Mouse (Mus musculus) lung, embryonic 16.5 days (tissue): Measurements from ENCODE around the gene Htr5a. TPM values are rescaled to one million over a fixed set of nuclear protein-coding genes. Genes with fewer than 3 reads are reported as not detected.

Source experiments
- ATAC-seq: fragments of 200-750 bp; cut with Nextera tagmentation; 2 replicates; pipeline ENCODE4 v1.8.0; 2017; ENCODE audit warnings: low read depth, mild to moderate bottlenecking, moderate library complexity
- H3K27ac ChIP-seq: fragments of 300-500 bp; sonication (generic); 2 replicates; pipeline ENCODE4 v1.5.1; 2014; ENCODE audit warnings: mild to moderate bottlenecking, control low read depth, low read length
- H3K27me3 ChIP-seq: fragments of 300-500 bp; sonication (generic); 2 replicates; pipeline ENCODE4 v1.6.1; 2014; ENCODE audit warnings: low read depth, low read length, mixed read lengths; ENCODE audit not compliant: control insufficient read depth, insufficient read depth
- H3K36me3 ChIP-seq: fragments of 300-500 bp; sonication (generic); 2 replicates; pipeline ENCODE4 v1.6.1; 2014; ENCODE audit warnings: low read length; ENCODE audit not compliant: control insufficient read depth, insufficient read depth
- H3K4me1 ChIP-seq: fragments of 300-500 bp; sonication (generic); replicated peaks from 2 replicates; pipeline ENCODE4 v1.6.1; 2014; ENCODE audit warnings: low read length, mixed read lengths; ENCODE audit not compliant: control insufficient read depth, insufficient read depth
- H3K4me2 ChIP-seq: fragments of 300-500 bp; sonication (generic); 2 replicates; pipeline ENCODE4 v1.6.1; 2014; ENCODE audit warnings: low read depth, low read length, control low read depth
- H3K4me3 ChIP-seq: fragments of 300-500 bp; sonication (generic); 2 replicates; pipeline ENCODE4 v1.5.1; 2014; ENCODE audit warnings: mild to moderate bottlenecking, low read length, control low read depth
- H3K9ac ChIP-seq: fragments of 300-500 bp; sonication (generic); 2 replicates; pipeline ENCODE4 v1.6.1; 2014; ENCODE audit warnings: low read length, control low read depth
- H3K9me3 ChIP-seq: fragments of 300-500 bp; sonication (generic); 2 replicates; pipeline ENCODE4 v1.6.1; 2016; ENCODE audit warnings: low read length; ENCODE audit not compliant: control insufficient read depth
- WGBS: fragments of 180-500 bp; shearing (Covaris S2); extraction: QIAGEN DNeasy Blood & Tissue Kit; methylation state at CpG from one replicate; pipeline ENCODE4 v1.1.7; 2014; 5-methylcytosine and 5-hydroxymethylcytosine counted together
- polyA plus RNA-seq: library from polyadenylated mRNA; unstranded; fragments of >200 nt; fragmentation: Nextera tagmentation; extraction: Ambion mirVana; gene quantifications from 2 replicates; pipeline ENCODE4 v1.2.1, GENCODE M21; 2015

Htr5a gene
- polyA plus RNA-seq, 1 experiment from 2014 or later, result not detected

DNA sequence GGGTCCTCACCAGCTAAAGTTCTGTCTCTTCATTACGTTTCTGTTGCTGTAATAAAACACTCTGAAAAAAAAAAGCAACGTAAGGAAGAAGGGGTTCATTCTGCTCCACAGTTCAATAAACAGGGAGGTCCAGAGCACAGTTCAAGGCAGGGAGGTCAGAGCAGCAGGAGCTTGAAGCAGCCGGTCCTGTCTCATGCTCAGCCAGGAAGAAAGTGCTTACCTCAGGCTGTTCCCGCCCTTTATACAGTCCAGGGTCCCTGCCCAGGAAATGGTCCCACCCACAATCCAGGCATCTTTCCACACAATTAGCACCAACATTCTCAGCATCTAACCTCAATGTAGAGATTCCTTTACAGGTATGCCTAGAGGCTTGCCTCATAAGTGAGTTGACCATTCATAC is 3.9 kb upstream of the Htr5a start:
- Histone ChIP-seq H3K27me3 (peaks cover 12% of the 10 kb centered on the region), H3K27ac (no peak overlapping the region), H3K4me3 (no peak overlapping the region), H3K4me1 (no peaks in the 10 kb centered on the region), H3K36me3 (no peaks in the 10 kb centered on the region), H3K9me3 (no peaks in the 10 kb centered on the region), H3K4me2 (no peak overlapping the region), H3K9ac (no peak overlapping the region)
- 39% methylated on average over 4 of the region's 4 CpGs for WGBS
- no peak for ATAC-seq

DNA sequence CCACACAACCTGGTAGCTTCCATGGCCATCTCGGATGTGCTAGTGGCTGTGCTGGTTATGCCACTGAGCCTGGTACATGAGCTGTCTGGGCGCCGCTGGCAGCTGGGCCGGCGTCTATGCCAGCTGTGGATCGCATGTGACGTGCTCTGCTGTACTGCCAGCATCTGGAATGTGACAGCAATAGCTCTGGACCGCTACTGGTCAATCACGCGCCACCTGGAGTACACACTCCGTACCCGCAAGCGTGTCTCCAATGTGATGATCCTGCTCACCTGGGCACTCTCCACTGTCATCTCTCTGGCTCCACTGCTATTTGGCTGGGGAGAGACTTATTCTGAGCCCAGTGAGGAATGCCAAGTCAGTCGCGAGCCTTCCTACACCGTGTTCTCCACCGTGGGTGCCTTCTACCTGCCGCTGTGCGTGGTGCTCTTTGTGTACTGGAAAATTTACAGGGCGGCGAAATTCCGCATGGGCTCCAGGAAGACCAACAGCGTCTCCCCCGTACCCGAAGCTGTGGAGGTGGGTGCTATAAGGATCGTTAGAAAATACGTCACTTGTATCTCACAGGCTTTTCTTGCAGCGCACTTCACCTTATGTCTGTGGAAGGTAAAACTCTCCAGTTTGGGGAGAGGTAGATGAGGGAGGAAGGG is 847 bp downstream of the Htr5a start:
- Histone ChIP-seq H3K9me3 (no peaks in the 10 kb centered on the region), H3K36me3 (no peaks in the 10 kb centered on the region), H3K9ac (no peak overlapping the region), H3K4me2 (no peak overlapping the region), H3K27ac (no peak overlapping the region), H3K27me3 (peaks cover 12% of the 10 kb centered on the region), H3K4me3 (no peak overlapping the region), H3K4me1 (no peaks in the 10 kb centered on the region)
- no peak for ATAC-seq
- 59% methylated on average over 28 of the region's 28 CpGs for WGBS

DNA sequence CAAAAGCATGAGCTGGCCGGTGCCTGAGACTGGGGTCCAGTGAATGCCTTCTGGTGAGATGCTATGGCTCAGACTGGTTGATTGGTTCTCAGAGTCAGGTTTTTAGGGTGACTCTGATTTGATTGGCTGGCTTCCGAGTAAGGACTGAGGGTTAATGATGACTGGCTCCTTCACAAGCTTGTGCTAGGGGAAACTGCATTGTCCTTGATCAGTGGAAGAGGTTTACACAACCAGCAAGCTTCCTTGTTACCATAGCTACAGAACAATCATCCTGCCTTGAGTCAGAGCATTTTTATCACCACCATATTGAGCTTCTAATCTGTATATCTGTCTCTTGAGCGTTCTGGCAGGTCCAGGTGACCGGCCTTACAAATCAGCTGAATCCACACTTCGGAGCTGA is 5.0 kb downstream of the Htr5a start:
- Histone ChIP-seq H3K9ac (no peak overlapping the region), H3K36me3 (no peaks in the 10 kb centered on the region), H3K4me1 (no peaks in the 10 kb centered on the region), H3K9me3 (no peaks in the 10 kb centered on the region), H3K4me2 (no peak overlapping the region), H3K4me3 (no peak overlapping the region), H3K27me3 (peaks cover 9% of the 10 kb centered on the region), H3K27ac (no peak overlapping the region)
- no peak for ATAC-seq
- 59% methylated on average over 5 of the region's 5 CpGs for WGBS

DNA sequence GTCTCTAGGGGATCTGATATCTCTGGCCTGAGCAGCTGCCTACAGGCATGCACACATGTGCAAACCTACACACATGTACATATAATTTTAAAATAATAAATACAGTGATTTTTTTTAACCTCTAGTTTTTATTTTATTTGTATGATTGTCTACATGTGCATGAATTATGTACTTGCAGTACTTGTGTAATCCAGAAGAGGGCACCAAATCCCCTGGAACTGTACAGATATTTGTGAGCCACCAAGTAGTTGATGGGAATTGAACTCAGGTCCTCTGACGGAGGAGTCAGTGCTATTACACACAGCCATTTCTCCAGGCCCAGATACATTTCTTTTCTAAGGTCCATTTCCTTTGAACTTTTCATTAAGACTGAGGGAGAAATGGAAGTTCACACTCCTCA is 12.3 kb downstream of the Htr5a start:
- ATAC-seq, result no peak
- H3K4me2 ChIP-seq, result no peak overlapping the region
- no peaks in the 10 kb centered on the region for H3K9me3 ChIP-seq
- H3K4me3 ChIP-seq, result no peak overlapping the region
- no peaks in the 10 kb centered on the region for H3K36me3 ChIP-seq
- H3K9ac ChIP-seq, result no peak overlapping the region
- no peaks in the 10 kb centered on the region for H3K27me3 ChIP-seq
- WGBS, result 54% methylated on average over 1 of the region's 1 CpGs
- H3K4me1 ChIP-seq, result no peaks in the 10 kb centered on the region
- H3K27ac ChIP-seq, result no peak overlapping the region

DNA sequence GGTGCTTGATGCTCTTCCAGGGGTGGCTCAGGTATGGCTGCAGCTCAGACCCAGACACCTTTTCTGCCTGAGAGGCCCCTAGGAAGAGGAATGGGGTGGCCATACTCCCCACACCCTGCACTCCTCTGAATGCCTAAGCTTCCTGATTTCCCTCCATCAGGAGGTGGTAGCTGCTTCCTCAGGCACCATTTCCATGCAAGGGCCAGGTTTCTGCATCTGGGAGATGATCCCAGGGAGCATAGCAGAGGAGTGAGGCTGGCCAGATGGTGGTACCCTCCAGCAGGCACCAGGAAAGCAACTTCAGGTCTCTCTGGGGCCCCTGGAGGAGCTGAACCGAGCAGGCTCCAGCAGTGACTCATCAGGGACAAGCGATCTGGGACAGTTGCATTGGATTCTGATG is 13.8 kb downstream of the Htr5a start:
- no peak overlapping the region for H3K4me2 ChIP-seq
- H3K36me3 ChIP-seq, result no peaks in the 10 kb centered on the region
- no peaks in the 10 kb centered on the region for H3K4me1 ChIP-seq
- H3K27ac ChIP-seq, result no peak overlapping the region
- no peak for ATAC-seq
- H3K27me3 ChIP-seq, result no peaks in the 10 kb centered on the region
- H3K9ac ChIP-seq, result no peak overlapping the region
- WGBS, result 47% methylated on average over 2 of the region's 2 CpGs
- no peak overlapping the region for H3K4me3 ChIP-seq
- no peaks in the 10 kb centered on the region for H3K9me3 ChIP-seq

DNA sequence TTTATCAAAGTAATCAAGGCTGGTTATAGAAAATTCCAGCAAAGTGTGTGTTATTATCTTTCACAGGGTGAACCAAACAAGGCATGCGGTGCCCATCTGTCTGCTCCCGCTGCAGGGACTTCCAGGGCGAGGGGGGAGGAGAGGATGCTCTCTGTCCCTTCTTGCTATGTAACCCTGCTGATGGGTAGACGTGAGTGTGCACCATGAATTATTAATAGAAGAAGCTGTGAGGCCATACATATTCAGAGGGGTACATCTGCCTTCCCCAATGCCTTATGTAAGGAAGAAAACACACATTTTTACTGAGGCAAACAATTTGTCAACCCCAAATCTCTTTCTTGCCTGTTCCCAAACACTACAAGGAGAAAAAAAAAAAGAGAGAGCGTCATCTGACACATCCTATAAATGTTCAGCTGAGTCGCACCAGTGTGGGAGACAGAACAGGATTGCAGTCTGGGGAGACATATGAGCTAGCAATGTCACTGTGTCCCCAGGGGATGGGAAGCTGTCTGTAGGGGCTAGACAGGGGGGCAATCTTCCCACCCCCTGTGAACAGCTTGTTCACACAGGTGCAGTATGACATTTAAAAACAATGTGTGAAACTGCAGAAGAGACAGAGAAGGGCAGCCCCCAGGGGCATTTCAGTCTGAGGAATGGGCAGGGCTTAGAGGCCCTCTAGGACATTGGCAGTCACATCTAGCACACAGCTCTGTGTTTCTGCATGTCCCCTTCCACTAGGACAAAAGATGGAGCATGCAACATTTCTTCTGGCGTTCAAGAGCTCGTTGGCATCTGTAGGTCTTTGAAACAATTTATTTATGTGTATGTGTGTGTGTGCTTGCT is 31.5 kb downstream of the Htr5a start:
- WGBS, result 58% methylated on average over 8 of the region's 8 CpGs
- no peak overlapping the region for H3K4me3 ChIP-seq
- no peak for ATAC-seq
- H3K4me2 ChIP-seq, result no peak overlapping the region
- no peaks in the 10 kb centered on the region for H3K36me3 ChIP-seq
- H3K27ac ChIP-seq, result no peak overlapping the region
- no peaks in the 10 kb centered on the region for H3K9me3 ChIP-seq
- H3K4me1 ChIP-seq, result no peaks in the 10 kb centered on the region
- H3K9ac ChIP-seq, result no peak overlapping the region
- no peaks in the 10 kb centered on the region for H3K27me3 ChIP-seq

DNA sequence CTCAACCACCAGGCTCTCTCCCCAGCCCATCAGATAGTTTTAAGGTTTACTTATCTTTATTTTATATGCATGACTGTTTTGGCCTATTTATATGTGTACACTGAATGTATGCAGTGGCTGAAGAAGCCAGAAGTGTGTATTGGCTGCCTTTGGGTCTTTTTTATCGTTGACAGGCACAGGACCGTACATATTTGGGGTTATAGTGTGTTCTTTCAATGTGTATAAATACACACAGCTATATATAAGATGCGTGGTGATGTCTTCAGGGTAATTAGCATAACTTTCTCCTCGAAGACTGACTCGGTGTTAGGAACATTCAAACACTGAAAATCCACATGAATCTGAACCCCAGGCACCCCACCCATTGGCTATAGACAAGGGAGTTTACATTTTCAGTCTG is 32.3 kb downstream of the Htr5a start:
- Histone ChIP-seq H3K4me2 (no peak overlapping the region), H3K27me3 (no peaks in the 10 kb centered on the region), H3K9ac (no peak overlapping the region), H3K9me3 (no peaks in the 10 kb centered on the region), H3K36me3 (no peaks in the 10 kb centered on the region), H3K4me1 (no peaks in the 10 kb centered on the region), H3K27ac (no peak overlapping the region), H3K4me3 (no peak overlapping the region)
- 71% methylated on average over 5 of the region's 5 CpGs for WGBS
- ATAC-seq, result no peak

DNA sequence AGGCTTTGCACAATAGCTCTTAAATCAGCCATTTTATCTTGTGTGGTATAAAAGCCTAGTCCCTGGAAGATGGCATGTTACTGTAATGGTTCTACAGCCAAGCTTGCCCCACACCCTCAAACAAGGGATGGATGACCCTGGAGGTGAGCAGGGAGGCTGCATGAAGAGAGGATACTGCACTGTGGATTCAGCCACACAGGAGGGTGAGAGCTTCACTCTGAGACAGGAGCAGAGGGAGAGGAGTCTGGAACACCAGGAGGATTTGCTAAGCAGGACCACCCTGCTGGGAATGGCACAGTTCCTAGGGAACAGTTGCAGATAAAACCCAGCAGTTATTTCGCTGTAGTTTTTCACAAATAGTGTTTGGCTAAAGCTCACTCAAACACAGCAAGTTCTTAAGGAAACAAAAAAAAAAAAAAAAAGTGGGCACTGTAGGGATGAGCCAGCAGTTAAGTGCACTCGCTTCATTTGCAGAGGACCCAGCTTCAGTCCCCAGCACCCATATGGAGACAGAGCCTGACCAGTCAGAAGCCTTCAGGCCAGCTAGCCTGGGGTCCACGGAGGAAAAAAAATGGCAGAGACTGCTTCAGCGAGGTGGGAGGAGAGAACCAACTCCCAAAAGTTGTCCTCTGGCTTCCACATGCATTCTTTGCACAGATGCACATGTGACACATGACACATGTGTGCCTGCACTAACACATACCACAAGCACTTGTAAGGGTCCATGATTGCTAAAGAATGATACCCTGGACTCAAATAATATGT is 33.6 kb downstream of the Htr5a start:
- Histone ChIP-seq H3K4me1 (no peaks in the 10 kb centered on the region), H3K9me3 (no peaks in the 10 kb centered on the region), H3K4me3 (no peak overlapping the region), H3K36me3 (no peaks in the 10 kb centered on the region), H3K4me2 (no peak overlapping the region), H3K27me3 (no peaks in the 10 kb centered on the region), H3K27ac (no peak overlapping the region), H3K9ac (no peak overlapping the region)
- 52% methylated on average over 4 of the region's 4 CpGs for WGBS
- ATAC-seq, result no peak

DNA sequence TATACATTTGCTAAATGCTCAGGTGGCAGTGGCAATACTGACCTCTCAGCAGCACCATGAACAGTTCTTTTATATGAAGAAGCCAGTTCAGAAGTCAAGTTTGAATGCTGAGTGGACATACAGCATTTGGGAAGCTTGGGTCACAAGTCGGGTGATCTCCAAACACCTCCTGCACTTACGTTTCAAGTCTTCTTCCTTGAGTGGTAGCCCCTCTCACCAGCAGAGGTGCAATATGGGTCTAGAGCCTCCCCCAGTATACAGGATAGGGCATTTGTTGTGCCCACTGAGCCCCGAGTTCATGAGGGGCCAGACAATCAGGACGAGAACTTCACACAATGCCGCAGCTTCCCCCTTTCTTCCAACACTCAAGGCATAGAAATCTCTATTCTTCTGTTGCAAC is 36.4 kb downstream of the Htr5a start:
- Histone ChIP-seq H3K27ac (no peak overlapping the region), H3K4me2 (no peak overlapping the region), H3K4me3 (no peak overlapping the region), H3K36me3 (no peaks in the 10 kb centered on the region), H3K9me3 (no peaks in the 10 kb centered on the region), H3K27me3 (no peaks in the 10 kb centered on the region), H3K9ac (no peak overlapping the region), H3K4me1 (no peaks in the 10 kb centered on the region)
- no peak for ATAC-seq
- WGBS, result 79% methylated on average over 5 of the region's 5 CpGs
